Mouse (Mus musculus) right cerebral cortex, postnatal 10 days (tissue): ENCODE measurements around the gene Tpd52l2.
"Not testable (repeated sequence)": the region's sequence is repeated elsewhere in the genome, so short reads cannot be mapped to it uniquely, and the experiment has no call there.

Experiments used
- DNase-seq, 2 experiments: peaks; one replicate each; pipeline ENCODE4 v3.0.0; 2021; ENCODE audit warnings: low spot score in 2 of 2

Tpd52l2 gene

GRCm38 (mm10) chr2:181487338-181488277, 9.3 kb upstream of the Tpd52l2 start:
- DNase-seq = no peak

- no peak for DNase-seq
Measured at GRCm38 (mm10) chr2:181491432-181492205, 5.3 kb upstream of the Tpd52l2 start.

GRCm38 (mm10) chr2:181492206-181492605, 4.7 kb upstream of the Tpd52l2 start:
- DNase-seq = no peak

GRCm38 (mm10) chr2:181493156-181493927, 3.6 kb upstream of the Tpd52l2 start, which contains the start of gene Abhd16b:
TSS of gene Abhd16b (plus strand) at chr2:181493206.
- peak in 1 of 2 experiments; percentile 31 for DNase-seq

- peak in 1 of 2 experiments; percentile 47 for DNase-seq
Measured at GRCm38 (mm10) chr2:181494266-181494945, 2.5 kb upstream of the Tpd52l2 start.

- DNase-seq = not testable (repeated sequence)
Measured at GRCm38 (mm10) chr2:181495845-181496244, 1.1 kb upstream of the Tpd52l2 start.

GRCm38 (mm10) chr2:181496281-181496680, 661 bp upstream of the Tpd52l2 start:
- peak; percentile 74 to 77 for DNase-seq

GRCm38 (mm10) chr2:181497548-181497875, 570 bp downstream of the Tpd52l2 start:
- DNase-seq = peak; percentile 41 to 51

- DNase-seq = no peak
Measured at GRCm38 (mm10) chr2:181498644-181499043, 1.7 kb downstream of the Tpd52l2 start.

GRCm38 (mm10) chr2:181509191-181509590, 12.2 kb downstream of the Tpd52l2 start:
- DNase-seq = no peak

- no peak for DNase-seq
Measured at GRCm38 (mm10) chr2:181511231-181511630, 14.3 kb downstream of the Tpd52l2 start.

- no peak for DNase-seq
Measured at GRCm38 (mm10) chr2:181519201-181519600, 22.3 kb downstream of the Tpd52l2 start.

GRCm38 (mm10) chr2:181520118-181520935, 23.4 kb downstream of the Tpd52l2 start, which contains the start of gene Dnajc5:
TSS of gene Dnajc5 (plus strand) at chr2:181520485.
- DNase-seq = peak; percentile 98 to 99

GRCm38 (mm10) chr2:181520936-181521227, 23.9 kb downstream of the Tpd52l2 start:
- DNase-seq = no peak

- DNase-seq = no peak
Measured at GRCm38 (mm10) chr2:181521491-181521890, 24.5 kb downstream of the Tpd52l2 start.

- peak in 1 of 2 experiments; percentile 37 for DNase-seq
Measured at GRCm38 (mm10) chr2:181522811-181523210, 25.9 kb downstream of the Tpd52l2 start.

- DNase-seq = no peak
Measured at GRCm38 (mm10) chr2:181525526-181525925, 28.6 kb downstream of the Tpd52l2 start.

- no peak for DNase-seq
Measured at GRCm38 (mm10) chr2:181529076-181529475, 32.1 kb downstream of the Tpd52l2 start.

GRCm38 (mm10) chr2:181532589-181532988, 35.6 kb downstream of the Tpd52l2 start:
- DNase-seq = no peak

- no peak for DNase-seq
Measured at GRCm38 (mm10) chr2:181536410-181536809, 39.5 kb downstream of the Tpd52l2 start.
